Mouse (Mus musculus): ENCODE results near the gene Nek5. TPM values are rescaled to one million over a fixed set of nuclear protein-coding genes. Genes with fewer than 3 reads are reported as not detected.

Gene Nek5
- total and polyA plus RNA-seq, 3 experiments, result 0.04 TPM; not detected in 2

DNA sequence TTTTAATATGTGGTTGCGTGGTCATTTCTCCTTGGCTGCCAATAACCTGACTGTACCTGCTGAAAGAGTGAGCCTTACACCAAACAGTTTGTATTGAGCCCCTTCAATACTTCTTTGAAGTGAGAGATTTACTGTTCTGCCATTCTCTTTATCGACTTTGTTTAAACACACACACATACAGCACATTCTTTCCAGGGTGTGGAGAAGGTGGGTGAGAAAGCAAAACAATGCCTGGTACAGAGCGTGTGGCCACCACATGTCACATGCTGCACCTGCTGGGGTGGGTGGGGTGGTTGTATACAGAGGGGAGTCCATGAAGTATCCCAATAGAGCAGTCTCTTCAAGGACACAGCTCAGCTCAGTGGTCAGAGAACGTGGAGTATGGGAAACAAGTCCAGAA is 99.6 kb downstream of the Nek5 start:
- H3K4me3 ChIP-seq (ENCODE audit: control insufficient read depth in 1 of 2, insufficient read depth in 1 of 2, low read depth in 2 of 2, low read length in 2 of 2), result no peak overlapping the region
- H3K36me3 ChIP-seq (ENCODE audit: control insufficient read depth in 1 of 2, insufficient read depth in 2 of 2, low read length in 2 of 2), result peaks cover 0 to 36% of the 10 kb centered on the region in 2 experiments; a peak in 2 of 4 replicates
- TF ChIP-seq POLR2A (IDR thresholded peaks at IDR 0.05; ENCODE audit: control insufficient read depth in 1 of 2, insufficient read depth in 1 of 2, low read depth in 1 of 2, low read length in 2 of 2, poor library complexity in 1 of 2) (no peak), NELFE (IDR thresholded peaks at IDR 0.05; ENCODE audit: low read depth, low read length) (no peak), ETS1 (IDR thresholded peaks at IDR 0.05; ENCODE audit: low read depth, low read length) (no peak), MXI1 (IDR thresholded peaks at IDR 0.05; ENCODE audit: low read depth, low read length) (no peak), RAD21 (IDR thresholded peaks at IDR 0.05; ENCODE audit: low read depth, low read length) (no peak), HCFC1 (IDR thresholded peaks at IDR 0.05; ENCODE audit: low read depth, low read length) (no peak), POLR2AphosphoS2 (IDR thresholded peaks at IDR 0.05; ENCODE audit: low read length) (no peak), SIN3A (IDR thresholded peaks at IDR 0.05; ENCODE audit: low read length) (no peak)
- H3K9ac ChIP-seq (ENCODE audit: control insufficient read depth, low read depth, low read length, poor library complexity, severe bottlenecking), result no peak overlapping the region
- H3K27me3 ChIP-seq (ENCODE audit: control insufficient read depth in 1 of 2, insufficient read depth in 2 of 2, low read length in 2 of 2), result no peaks in the 10 kb centered on the region
- DNase-seq (ENCODE audit: low read depth, low spot score), result no peak
- no peak overlapping the region for H3K27ac ChIP-seq (ENCODE audit: control insufficient read depth, low read depth, low read length)
- peaks cover 32% of the 10 kb centered on the region for H3K79me2 ChIP-seq (ENCODE audit: control insufficient read depth, insufficient read depth, low read length, poor library complexity)
- H3K4me1 ChIP-seq (ENCODE audit: control insufficient read depth in 1 of 2, insufficient read depth in 2 of 2, low read length in 2 of 2), result no peaks in the 10 kb centered on the region
- no peaks in the 10 kb centered on the region for H3K9me3 ChIP-seq (replicated peaks; ENCODE audit: insufficient read depth, low read length)

Other genes starting within 250 kb of the Nek5 start
- gene Defb9, start 239.6 kb downstream of the Nek5 start, total RNA-seq (2012; rRNA removed), result not detected in 2 replicates
- not detected for gene Defb9, start 239.6 kb downstream of the Nek5 start, polyA plus RNA-seq (2012; ENCODE audit: insufficient read depth in 1 of 2, insufficient read length in 2 of 2, low read depth in 1 of 2, low replicate concordance in 2 of 2, missing spikeins in 1 of 2)
- gene Defb11, start 218.6 kb downstream of the Nek5 start, total RNA-seq (2012; rRNA removed), result not detected in 2 replicates
- gene Defb11, start 218.6 kb downstream of the Nek5 start, polyA plus RNA-seq (2012; ENCODE audit: insufficient read depth in 1 of 2, insufficient read length in 2 of 2, low read depth in 1 of 2, low replicate concordance in 2 of 2, missing spikeins in 1 of 2), result not detected
- gene Defb15, start 192.3 kb downstream of the Nek5 start, total RNA-seq (2012; rRNA removed), result not detected in 2 replicates
- gene Defb15, start 192.3 kb downstream of the Nek5 start, polyA plus RNA-seq (2012; ENCODE audit: insufficient read depth in 1 of 2, insufficient read length in 2 of 2, low read depth in 1 of 2, low replicate concordance in 2 of 2, missing spikeins in 1 of 2), result not detected
- gene Defb35, start 186.7 kb downstream of the Nek5 start, total RNA-seq (2012; rRNA removed), result not detected in 2 replicates
- gene Defb35, start 186.7 kb downstream of the Nek5 start, polyA plus RNA-seq (2012; ENCODE audit: insufficient read depth in 1 of 2, insufficient read length in 2 of 2, low read depth in 1 of 2, low replicate concordance in 2 of 2, missing spikeins in 1 of 2), result not detected
- gene Defb13, start 178.3 kb downstream of the Nek5 start, total RNA-seq (2012; rRNA removed), result not detected in 2 replicates
- gene Defb13, start 178.3 kb downstream of the Nek5 start, polyA plus RNA-seq (2012; ENCODE audit: insufficient read depth in 1 of 2, insufficient read length in 2 of 2, low read depth in 1 of 2, low replicate concordance in 2 of 2, missing spikeins in 1 of 2), result not detected
- gene Fam90a1a, start 166.3 kb downstream of the Nek5 start, total RNA-seq (2012; rRNA removed), result not detected in 2 replicates
- gene Fam90a1a, start 166.3 kb downstream of the Nek5 start, polyA plus RNA-seq (2012; ENCODE audit: insufficient read depth in 1 of 2, insufficient read length in 2 of 2, low read depth in 1 of 2, low replicate concordance in 2 of 2, missing spikeins in 1 of 2), result not detected
- not detected in 2 replicates for gene Ccdc70, start 155.3 kb downstream of the Nek5 start, total RNA-seq (2012; rRNA removed)
- not detected for gene Ccdc70, start 155.3 kb downstream of the Nek5 start, polyA plus RNA-seq (2012; ENCODE audit: insufficient read depth in 1 of 2, insufficient read length in 2 of 2, low read depth in 1 of 2, low replicate concordance in 2 of 2, missing spikeins in 1 of 2)
- 28.7 and 32.5 TPM in 2 replicates for gene Atp7b, start 64.7 kb downstream of the Nek5 start, total RNA-seq (2012; rRNA removed)
- 10 to 100 TPM in 1 of 2 experiments, not detected in 1; 29.4 TPM for gene Atp7b, start 64.7 kb downstream of the Nek5 start, polyA plus RNA-seq (2012; ENCODE audit: insufficient read depth in 1 of 2, insufficient read length in 2 of 2, low read depth in 1 of 2, low replicate concordance in 2 of 2, missing spikeins in 1 of 2)
- gene Alg11, start 64.3 kb downstream of the Nek5 start, total RNA-seq (2012; rRNA removed), result 18.6 and 22.2 TPM in 2 replicates
- 10 to 100 TPM; 17.2 to 55.0 TPM for gene Alg11, start 64.3 kb downstream of the Nek5 start, polyA plus RNA-seq (2012; ENCODE audit: insufficient read depth in 1 of 2, insufficient read length in 2 of 2, low read depth in 1 of 2, low replicate concordance in 2 of 2, missing spikeins in 1 of 2)
- gene Nek3, start 41.4 kb upstream of the Nek5 start, total RNA-seq (2012; rRNA removed), result 2.0 and 3.0 TPM in 2 replicates
- 1 to 10 TPM in 1 of 2 experiments, not detected in 1; 3.5 TPM for gene Nek3, start 41.4 kb upstream of the Nek5 start, polyA plus RNA-seq (2012; ENCODE audit: insufficient read depth in 1 of 2, insufficient read length in 2 of 2, low read depth in 1 of 2, low replicate concordance in 2 of 2, missing spikeins in 1 of 2)
- gene Ckap2, start 60.8 kb upstream of the Nek5 start, total RNA-seq (2012; rRNA removed), result 25.5 and 26.4 TPM in 2 replicates
- gene Ckap2, start 60.8 kb upstream of the Nek5 start, polyA plus RNA-seq (2012; ENCODE audit: insufficient read depth in 1 of 2, insufficient read length in 2 of 2, low read depth in 1 of 2, low replicate concordance in 2 of 2, missing spikeins in 1 of 2), result 10 to 100 TPM in 1 of 2 experiments, not detected in 1; 33.6 TPM
- gene Vps36, start 67.8 kb upstream of the Nek5 start, total RNA-seq (2012; rRNA removed), result 21.7 and 23.2 TPM in 2 replicates
- gene Vps36, start 67.8 kb upstream of the Nek5 start, polyA plus RNA-seq (2012; ENCODE audit: insufficient read depth in 1 of 2, insufficient read length in 2 of 2, low read depth in 1 of 2, low replicate concordance in 2 of 2, missing spikeins in 1 of 2), result 10 to 100 TPM in 1 of 2 experiments, not detected in 1; 27.9 TPM
- gene Thsd1, start 102.3 kb upstream of the Nek5 start, total RNA-seq (2012; rRNA removed), result not detected in 2 replicates
- under 1 TPM in 1 of 2 experiments, not detected in 1; 0.10 TPM for gene Thsd1, start 102.3 kb upstream of the Nek5 start, polyA plus RNA-seq (2012; ENCODE audit: insufficient read depth in 1 of 2, insufficient read length in 2 of 2, low read depth in 1 of 2, low replicate concordance in 2 of 2, missing spikeins in 1 of 2)
- gene Tpte, start 158.4 kb upstream of the Nek5 start, total RNA-seq (2012; rRNA removed), result not detected in 2 replicates
- not detected for gene Tpte, start 158.4 kb upstream of the Nek5 start, polyA plus RNA-seq (2012; ENCODE audit: insufficient read depth in 1 of 2, insufficient read length in 2 of 2, low read depth in 1 of 2, low replicate concordance in 2 of 2, missing spikeins in 1 of 2)

Measured in MEL (cell line).